Mouse (Mus musculus): ENCODE data around the gene Acyp1. TPM values are rescaled to one million over a fixed set of nuclear protein-coding genes. Genes with fewer than 3 reads are reported as not detected.
A peak's percentile ranks its signal among the peaks of the same experiment; 100 is the strongest.
"Not testable (repeated sequence)": the region's sequence is repeated elsewhere in the genome, so short reads cannot be mapped to it uniquely, and the experiment has no call there.

Gene Acyp1
- polyA plus RNA-seq, 2 experiments from 2014 or later, result 55.7 to 59.0 TPM

DNA sequence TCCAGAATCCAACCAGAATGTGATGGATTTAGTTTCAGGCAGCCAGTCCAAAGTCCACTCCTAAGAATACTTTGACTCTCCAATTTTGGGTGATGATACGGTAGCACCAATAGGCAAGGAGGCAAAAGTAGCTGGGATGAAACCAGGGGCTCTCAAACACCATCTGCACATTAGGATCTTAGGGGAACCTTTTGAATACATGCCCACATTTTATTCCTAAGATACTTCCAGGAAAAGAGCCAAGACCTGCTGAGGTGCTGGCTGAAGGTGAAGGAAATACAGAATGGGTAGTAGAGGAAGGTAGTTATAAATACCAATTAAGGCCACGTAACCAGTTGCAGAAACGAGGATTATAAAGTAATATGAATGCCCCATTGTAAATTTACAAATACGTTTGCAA, 6.5 kb downstream of the Acyp1 start:
- not testable (repeated sequence) for ATAC-seq

DNA sequence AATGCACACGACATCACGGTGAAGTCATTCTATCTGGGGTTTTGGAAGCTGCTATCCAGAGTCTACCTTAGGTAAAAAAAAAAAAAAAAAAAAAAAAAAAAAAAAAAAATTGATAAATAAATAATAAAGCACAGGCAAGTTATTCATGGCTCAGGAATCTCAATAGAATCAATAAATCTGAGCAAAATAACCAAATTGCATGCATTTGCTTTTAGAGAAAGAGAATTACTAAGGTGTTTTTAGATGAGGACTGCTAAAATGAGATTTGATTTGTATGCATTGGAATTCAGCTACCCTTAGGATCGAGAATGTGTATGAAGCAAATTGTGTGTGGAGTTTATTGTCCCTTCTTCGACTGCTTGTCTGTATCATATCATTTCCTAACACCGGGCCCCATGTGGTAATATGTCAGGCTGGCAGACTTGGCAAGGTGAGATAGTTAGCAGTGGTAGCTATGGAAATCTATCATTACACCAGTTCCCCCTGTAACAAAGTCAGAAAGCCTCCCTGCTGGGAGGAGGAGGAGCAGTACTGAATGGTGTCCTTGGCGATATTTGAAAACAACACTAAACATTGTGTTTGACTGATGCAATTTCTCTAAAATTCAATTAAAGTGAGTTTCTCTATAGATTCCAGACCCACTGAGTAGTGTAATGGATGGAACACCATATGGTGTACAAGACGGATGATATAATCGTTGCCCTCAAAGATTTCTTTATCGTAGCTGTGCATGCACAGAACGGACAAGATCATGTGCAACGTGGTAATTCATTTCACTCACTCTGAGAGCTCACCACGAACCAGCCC, 7.2 kb downstream of the Acyp1 start:
- ATAC-seq, result no peak

DNA sequence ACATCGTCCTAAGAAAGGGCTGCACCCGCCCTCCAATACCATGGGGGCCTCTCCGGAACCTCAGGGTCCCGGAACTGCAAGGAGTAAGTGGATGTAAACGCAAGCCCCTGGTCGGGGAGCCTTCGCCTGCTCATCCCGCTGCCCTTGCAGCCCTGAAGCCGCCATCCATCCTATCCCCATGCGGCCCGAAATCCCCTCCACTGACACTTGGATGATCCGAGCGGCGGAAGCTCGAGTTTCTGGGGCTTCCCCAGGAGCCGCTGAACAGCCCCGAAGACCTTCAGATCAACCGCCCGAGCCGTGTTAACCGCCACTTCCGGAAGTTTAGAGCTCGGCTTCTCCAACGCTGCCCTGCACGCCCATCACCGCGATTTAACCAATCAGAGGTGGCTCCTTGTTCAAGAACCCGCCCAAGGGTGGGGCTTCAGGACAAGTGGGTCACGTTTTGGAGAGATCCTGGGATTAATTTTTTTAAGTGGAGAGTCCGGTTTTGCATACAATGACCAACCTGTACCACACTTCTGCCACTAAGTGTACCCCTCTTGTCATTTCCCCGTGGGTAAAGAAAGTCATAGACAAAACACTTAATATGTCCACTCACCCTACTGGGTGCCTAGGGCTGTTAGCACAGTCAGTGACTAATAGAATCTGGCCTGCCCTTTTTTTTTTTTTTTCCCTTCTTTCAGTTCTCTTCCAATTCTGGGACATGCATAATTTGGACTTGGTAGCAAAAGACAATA, 8.0 kb downstream of the Acyp1 start:
- ATAC-seq, result peak; percentile 97

DNA sequence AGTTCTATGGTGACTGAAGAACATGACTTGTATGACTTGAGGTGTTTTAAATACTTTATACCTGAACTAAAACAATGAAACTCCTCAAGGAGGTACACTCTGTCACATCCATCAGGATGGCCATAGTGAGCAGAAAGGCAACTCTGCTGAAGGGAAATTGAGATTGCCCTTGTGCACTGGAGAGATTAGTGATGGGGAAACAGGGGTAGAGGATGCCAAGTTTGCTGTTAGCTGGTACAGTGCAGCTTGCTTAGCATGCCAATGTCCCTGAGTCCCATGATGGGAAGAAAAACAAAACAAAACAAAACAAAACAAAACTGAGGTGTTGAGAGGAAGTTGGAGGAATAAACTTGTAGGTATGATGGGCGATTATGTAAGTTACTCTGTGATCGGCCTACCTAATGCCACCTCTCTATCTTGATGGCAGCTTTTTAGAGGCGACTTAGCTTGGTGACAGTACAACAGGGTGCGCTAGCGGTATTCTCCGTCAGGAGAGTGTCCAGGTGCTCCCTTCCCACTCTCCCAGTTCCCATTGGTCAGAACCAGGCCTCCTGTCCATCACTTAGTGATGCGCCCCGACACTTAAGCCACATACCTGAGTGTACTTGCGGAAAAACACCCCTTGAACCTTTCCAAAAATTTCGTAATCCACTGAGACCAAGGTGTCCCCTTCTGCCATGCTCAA, 8.7 kb downstream of the Acyp1 start:
- no peak for ATAC-seq

DNA sequence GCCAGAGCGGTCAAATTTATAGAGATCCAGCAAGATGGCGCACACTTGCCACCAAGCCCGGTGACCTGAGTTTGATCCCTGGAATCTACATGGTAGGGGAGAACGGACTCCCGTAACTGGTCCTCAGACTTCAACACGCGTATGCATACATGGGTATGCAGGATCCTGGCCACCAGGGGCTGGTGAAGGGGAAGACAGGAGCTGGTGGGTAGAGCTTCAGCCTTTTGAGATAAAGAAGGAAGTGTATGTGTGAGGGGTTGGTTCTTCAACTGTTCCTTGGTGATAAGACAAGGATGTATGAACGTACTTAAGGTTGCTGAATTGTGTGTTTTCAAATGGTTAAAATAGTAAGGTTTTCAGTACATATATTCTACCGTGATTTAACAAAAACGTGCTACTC, 9.3 kb downstream of the Acyp1 start:
- ATAC-seq, result no peak

DNA sequence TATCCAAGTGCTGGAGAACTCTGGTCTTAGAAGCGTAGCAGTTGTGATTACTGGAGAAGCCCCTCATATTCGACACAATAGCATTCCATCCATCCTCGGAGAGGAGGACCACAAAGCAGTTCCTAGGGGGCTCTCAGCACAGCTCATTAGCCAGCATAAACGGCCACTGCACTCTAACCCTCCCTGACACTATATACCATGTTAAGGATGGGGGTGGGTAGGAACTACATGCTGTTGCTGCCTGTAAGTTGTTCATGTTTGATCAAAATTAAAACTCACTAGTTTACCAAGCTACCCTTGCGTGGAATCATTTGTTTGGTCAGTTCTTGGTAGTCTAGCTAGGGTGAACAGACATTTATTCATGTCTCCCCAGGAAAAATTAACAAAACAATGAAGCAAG, 12.0 kb downstream of the Acyp1 start:
- ATAC-seq, result no peak

DNA sequence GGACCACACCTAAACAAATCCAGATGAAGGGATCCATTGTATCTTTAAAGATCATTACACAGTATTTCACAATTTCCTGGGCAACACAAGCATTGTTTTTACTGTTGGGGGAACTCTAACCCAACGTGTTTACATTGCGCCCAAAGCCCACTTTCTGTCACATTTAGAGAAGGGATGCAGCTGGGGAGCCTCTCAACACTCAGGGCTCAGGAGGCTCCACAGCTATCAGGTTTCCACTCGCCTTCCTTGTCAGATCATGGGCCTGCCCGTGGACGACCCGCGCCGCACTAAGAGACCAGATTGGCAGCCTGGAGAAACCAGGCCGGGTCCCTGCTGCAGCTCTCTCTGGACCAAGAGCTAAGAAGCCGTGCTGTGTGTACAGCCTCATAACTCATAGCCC, 14.7 kb downstream of the Acyp1 start:
- ATAC-seq, result no peak

DNA sequence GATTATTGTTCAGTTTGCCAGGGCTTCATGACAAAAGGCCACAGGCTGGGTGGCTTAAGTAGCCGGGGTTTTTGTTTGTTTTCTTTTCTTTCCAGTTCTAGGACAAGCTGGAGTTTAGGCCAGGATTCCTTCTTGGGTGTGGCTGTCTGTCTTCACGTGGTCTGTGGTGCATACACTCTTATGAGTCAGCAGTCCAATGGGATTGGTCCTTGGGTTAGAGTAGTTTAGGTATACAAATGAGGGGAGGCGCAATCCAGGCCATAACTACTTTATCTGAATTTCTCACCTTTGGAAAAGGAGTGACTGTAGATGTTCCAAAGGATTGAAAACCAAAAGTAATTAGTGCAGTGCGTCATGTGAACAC, 16.4 kb downstream of the Acyp1 start:
- ATAC-seq, result no peak

DNA sequence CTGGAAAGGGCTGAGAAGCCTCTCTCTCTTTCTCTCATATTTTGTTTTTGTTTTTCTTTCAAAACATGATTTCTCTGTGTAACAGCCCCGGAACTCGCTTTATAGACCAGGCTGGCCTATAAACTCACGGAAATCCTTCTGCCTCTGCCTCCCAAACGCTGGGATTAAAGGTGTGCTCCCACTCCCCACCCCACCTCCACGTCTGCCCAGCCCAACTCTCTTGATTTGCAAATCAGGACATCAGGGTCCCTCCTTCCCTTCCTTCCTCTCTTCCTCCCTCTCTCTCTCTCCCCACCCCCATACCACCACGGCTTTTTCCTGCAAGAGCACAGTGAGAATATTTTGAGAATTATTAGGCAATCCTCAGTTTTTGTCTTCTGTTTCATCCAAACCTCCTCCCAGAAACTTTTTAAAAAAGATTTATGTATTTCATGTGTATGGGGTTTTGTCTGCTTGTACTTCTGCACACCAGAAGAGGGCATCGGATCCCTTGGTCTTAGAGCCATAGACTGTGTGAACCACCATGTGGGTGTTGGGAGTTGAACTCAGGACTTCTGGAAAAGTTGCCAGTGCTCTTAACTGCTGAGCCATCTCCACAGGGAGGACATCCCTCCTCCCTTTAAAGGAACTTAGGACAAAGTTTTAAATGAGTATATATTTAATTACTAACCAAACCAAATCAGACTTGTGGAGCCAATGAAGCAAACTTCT, 17.0 kb downstream of the Acyp1 start:
- ATAC-seq, result no peak

DNA sequence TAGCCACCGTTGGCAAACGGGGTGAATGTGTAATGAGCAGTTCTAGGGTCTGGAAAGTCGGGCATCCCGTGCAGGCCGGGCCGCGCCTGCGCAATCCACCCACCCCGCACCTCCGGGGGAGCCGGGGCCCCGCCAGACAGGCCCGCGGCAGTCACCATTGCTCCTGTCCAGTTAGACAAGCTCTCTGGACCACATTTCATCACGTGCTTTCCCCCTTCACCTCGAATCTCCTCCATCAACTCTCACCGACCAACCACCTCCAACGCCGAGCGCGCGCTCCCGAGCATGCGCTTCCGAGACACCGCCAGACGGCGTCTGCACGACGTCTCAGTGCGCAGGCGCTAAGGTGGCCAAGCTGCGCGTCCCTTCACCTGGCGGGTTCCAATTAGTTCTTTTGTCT, 17.9 kb downstream of the Acyp1 start, which contains the start of gene Mlh3:
Mlh3 (minus strand) TSS at position 281 of the 400 bp plus-strand sequence.
- peak; percentile 92 for ATAC-seq

DNA sequence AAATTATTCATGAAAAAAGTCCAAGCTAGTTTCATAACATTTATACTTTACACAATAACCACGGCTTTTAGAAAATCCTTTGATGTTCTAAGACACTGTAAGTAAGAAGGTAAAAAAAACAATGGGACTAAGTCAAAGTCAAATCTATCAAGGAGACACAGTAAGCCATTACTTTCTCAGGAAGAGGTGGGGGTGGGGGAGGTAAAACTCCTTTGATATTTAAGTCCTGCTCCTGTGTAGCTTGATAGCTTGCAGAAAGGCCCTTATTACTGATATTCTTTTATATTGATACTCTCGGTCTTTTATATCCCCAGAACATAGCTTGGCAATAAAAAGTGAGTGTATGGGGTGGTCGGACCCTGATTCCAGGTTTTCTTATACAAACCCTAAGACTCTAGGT, 18.4 kb downstream of the Acyp1 start:
- no peak for ATAC-seq

DNA sequence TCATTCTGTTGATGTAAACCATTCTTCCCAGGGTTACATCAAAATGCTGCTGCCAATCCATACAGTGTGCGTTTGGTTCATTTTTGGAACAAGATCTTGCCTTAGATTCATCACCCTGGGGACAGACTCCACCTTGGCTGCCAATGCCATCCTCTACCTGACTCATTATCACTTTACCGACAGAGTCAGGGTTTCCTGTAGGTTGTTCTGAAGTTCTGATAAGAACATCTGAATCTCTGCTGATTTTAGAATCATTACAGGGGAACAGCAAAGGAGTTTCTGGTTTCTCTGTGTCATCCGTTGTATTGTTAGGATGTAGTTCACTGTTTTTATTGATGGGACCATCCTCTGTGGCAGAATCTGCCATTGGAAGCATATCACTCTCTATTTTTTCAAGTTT, 22.0 kb downstream of the Acyp1 start:
- no peak for ATAC-seq

DNA sequence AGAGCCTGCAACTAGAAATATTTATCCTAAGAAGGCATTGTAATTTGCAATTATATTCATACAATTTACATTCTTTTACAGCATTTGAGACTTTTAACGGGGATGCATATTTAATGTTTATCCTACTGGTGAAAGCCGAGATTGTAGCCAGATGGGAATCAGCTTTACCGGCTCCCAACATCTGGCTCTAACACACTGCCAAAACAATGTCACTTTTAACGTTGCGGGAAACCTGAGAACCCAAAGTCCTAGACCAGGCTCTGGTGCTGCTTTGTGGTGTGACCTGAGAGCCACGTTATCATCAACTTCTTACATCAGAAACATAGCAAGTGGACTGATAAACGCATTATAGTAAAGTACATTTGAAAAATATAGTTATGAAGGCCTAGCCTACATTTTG, 23.3 kb downstream of the Acyp1 start:
- ATAC-seq, result no peak

DNA sequence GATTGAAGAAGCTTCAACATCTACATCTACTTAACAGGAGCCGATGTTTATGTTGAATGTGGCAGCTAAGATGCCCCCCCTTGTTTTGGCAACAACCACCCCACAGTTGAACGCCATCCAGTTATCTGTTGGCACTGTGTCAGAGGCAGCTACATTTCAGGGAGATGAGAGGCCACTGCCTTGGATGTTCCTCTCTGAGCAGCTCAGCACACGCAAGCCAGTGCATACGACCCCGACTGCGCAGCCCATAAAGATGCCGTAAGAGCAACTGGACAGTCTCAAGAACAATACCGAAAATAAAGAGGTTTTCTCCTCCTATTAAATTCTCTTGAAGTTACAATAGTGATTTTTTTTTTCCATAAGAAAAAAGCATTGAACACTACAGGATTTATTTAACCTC, 23.7 kb downstream of the Acyp1 start:
- no peak for ATAC-seq

DNA sequence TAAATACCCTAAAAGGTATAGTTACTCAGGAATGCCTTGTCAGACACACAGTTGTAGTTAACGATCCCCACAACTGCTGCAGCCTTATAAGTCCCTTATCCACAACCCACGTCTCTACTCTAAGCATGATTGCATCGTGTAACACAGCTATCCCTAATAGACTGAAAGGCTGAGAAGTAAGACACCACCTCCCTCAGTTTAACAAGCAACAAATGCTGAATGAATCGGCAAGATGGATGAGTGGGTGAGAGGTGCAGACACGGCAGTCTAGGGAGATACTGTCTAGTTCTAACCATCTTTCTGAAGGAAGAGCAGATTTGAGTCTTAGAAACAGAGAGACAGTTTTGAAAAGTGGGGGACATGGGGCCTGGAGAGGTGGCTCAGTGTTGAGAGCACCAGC, 25.0 kb downstream of the Acyp1 start:
- no peak for ATAC-seq

DNA sequence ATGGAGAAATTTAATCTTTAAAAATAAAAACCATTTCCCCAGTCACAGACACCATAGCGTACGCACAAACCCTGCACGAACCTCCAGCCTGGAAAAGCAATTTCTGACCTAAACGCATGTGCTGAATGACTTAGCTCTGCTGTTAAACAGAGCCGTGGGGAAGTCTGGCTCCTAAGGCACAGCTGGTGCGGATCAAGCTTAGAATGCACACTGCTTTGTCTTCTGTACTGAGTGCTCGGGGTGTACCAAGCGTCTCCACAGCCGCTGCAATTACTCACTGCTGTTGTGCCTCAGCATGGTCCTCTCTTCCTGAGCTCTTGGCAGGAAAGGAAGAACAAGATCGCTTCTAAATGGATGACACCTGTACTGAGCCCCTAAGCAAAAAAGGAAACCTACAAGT, 25.7 kb downstream of the Acyp1 start:
- ATAC-seq, result no peak

DNA sequence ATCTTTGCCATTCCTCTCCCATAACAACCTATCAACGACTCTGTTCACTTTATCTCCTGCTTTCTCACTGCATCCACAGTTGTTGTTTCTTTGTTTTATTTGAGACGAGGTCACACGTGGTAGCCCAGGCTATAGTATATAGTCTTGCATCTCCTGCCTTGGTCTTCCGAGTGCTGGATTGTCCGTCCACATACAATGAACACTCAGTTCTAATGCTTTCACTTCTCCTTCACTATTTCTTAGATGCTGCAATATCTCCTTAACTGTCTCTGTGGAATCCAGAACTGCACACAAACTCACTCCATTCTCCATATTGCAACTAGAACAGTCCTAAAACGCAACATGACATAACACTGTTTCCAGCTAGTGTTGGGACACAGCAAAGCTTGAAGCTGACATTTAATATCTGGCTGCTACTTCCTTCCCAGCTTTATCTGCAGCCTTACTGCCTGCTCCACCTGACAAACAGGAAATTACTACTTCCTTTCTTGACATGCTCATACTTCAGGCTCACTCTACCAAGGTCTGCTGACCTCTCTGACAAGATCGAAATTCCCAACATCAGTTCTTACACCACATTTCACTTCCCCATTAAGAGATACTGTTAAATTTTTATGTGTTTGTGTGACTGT, 31.1 kb downstream of the Acyp1 start:
- peak; percentile 85 for ATAC-seq

DNA sequence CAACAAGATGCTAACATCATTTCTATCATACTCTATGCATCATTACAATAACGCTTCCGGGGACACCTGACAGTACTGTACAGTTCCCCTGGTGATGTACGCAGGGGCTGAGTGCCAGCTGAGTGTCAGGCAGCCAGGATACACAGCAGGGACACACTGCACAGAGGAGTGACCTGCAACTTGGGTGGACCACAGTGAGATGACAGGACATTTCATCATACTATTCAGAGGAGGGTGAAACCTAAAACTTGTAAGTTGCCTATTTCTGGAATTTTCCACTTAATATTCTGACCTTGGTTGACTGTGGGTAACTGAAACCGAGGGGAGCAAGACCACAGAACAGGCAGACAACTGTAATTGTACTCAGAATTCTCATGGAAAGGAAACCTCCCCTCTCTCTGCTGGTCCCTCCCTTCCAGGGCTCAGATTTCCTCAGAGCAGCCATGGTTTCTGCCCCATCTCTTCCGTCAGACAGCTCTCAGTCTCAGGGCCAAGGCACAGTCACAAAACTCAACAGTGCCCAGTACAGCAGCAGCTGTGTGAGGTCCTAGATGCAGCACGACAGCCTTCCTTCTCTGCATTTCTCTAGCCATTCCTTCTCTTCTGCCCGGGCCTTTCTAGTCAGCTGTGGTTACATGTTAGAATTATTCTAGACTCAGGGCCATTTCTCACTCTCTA, 32.0 kb downstream of the Acyp1 start:
- no peak for ATAC-seq

DNA sequence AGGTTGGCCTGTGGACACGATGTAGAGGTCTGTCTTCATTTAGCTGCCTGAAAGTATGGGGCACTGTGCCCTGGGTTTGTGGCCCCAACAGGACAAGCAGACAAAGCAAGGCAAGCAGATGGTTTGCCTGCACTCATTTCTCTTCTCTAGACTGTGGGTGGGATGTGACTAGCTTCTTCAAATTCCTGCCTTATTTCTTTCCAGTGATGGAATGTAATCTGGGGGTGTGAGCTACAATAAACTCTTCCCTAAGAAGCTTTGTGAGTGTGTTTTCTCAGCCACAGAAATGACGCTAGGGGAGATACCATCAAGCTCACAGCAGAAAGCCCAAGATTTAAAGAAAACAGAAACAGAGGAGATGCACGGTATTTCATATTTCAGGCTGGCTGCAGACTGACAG, 36.2 kb downstream of the Acyp1 start:
- no peak for ATAC-seq

DNA sequence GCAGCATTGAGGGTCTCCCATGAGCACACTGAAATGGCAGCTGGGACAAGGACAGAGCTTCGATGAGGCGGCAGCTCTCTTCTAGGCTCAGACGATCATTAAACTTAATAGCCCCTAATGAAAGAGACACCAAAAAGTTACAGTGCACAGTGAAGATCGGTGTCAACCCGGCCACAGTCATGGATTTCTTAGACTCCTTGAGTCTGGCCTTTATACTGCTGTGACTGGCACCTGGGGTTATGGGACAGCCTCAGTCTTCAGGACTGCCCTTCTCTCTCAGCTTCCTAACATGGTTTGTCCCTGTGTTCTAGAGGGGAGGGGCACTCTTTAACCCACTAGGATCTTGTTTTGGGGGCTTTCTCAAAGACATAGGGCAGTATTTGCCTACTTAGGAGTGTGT, 50.7 kb downstream of the Acyp1 start:
- no peak for ATAC-seq

DNA sequence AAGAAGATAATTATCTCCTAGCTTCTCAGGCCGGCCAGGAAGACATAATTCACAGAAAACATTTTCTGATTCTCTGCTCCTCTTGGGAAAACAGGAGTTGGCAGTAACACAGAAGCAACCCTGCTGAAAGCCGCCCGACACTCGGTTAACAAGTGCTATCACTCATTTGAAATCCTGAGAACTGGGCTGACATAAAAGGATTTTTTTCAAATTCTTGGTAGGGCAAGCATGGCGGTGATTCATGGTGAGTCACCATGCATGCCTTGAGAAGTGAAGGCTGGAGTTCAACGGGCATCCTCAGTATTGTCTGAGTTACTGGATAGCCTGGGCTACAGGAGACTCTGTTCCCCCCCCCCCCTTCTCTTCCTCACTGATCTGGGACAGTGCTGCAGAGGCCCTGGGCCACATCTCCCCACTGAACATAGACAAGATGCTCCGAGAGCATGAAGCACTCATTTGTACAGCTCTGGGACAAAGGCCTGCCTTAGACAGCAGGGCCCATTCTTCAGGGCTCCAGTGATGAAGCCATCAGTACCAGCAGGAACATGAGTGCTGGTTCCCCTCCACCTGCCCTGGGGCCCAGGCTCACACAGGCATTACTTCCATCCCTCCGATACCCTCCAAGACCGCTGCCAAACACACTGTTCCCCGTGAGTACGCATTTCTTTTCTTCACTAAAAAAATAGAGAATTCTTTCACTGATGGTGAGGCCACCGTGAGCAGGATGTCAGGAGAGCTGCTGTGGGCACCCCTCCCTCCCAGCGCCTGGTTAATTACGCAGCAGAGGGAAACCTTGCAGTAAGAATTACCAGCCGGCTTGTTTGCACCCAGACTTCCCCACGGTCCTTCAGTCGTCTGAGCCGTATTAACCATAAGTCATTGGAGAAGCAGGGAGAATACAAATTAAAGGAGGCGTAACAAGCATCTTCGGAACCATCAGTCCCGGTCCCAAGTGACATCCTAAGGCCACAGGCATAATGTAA, 54.6 kb downstream of the Acyp1 start:
- no peak for ATAC-seq

All from CD4-positive, CD25-positive, alpha-beta regulatory T cell, adult 4 months (primary cell).